ENCODE assay signal across 8 mouse cellular contexts in the genomic region with DNA sequence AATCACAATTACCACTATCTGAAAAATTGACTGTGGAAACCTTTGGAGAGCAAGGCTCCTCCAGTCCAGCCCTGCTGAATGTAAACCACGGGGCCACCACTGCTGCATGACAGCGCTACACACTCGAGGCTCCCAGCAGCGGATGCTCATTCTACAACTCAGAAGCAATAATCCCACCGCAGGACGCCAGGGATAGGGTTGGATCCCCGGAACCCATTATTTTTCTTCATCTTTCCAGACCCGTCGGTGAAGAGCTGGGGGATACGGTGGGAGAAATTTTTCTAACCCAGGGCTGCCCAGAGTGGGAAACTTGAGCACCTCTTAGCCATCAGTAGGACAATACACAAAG. TPM values are rescaled to one million over a fixed set of nuclear protein-coding genes. Genes with fewer than 3 reads are reported as not detected.
DNase-seq lines count a peak whose midpoint lies in the region; ATAC-seq and TF ChIP-seq lines count a peak whose summit lies in the region.

No protein-coding gene starts in this region.

- H3K4me1 ChIP-seq in heart, embryonic 13.5 days = peaks cover 18% of the 10 kb centered on the region

- peak overlapping the region; percentile 83 for H3K4me2 ChIP-seq in heart, embryonic 13.5 days

- peak; percentile 46 to 52 for DNase-seq in left cerebral cortex, adult 18-20 months (ENCODE audit: low spot score in 2 of 2)
- DNase-seq in left cerebral cortex, adult 11 months (ENCODE audit: low spot score) = no peak
- DNase-seq in cerebellum, adult 8-10 months = peak; percentile 41
- peak in 1 of 2 experiments; percentile 35 for DNase-seq in layer of hippocampus, adult 2 months (ENCODE audit: low spot score in 2 of 2)
- peak; percentile 44 to 54 for DNase-seq in lung, postnatal 4 days
- peak; percentile 59 for DNase-seq in testis, postnatal 10 days (ENCODE audit: low spot score)
- no peak for DNase-seq in frontal cortex, postnatal 10 days (ENCODE audit: low spot score in 2 of 2)

- H3K9me3 ChIP-seq in heart, embryonic 13.5 days = no peaks in the 10 kb centered on the region

- peak; percentile 49 for TF ChIP-seq CTCF in layer of hippocampus, adult 2 months (conservative IDR thresholded peaks at IDR 0.05)

- peak overlapping the region; percentile 92 for H3K9ac ChIP-seq in heart, embryonic 13.5 days

- no peaks in the 10 kb centered on the region; the same call in 1 of the 2 replicates for H3K27me3 ChIP-seq in heart, embryonic 13.5 days (replicated peaks)

- H3K27ac ChIP-seq in heart, embryonic 13.5 days (replicated peaks) = peak overlapping the region; percentile 95
- peak overlapping the region; percentile 92 for H3K27ac ChIP-seq in layer of hippocampus, adult 2 months

- ATAC-seq in heart, embryonic 13.5 days (ENCODE audit: extremely low read depth, insufficient number of reproducible peaks, low FRiP score, low TSS enrichment) = no peak

- peak overlapping the region; percentile 92 for H3K4me3 ChIP-seq in heart, embryonic 13.5 days
- H3K4me3 ChIP-seq in layer of hippocampus, adult 2 months = peak overlapping the region; percentile 94

- no peaks in the 10 kb centered on the region for H3K36me3 ChIP-seq in heart, embryonic 13.5 days

- WGBS in heart, embryonic 13.5 days = under 1% methylated on average over 10 of the region's 10 CpGs

RNA-seq across cellular contexts. Expression of a gene that starts 1.0 kb away (rescaled TPM):
- 10 to 100 TPM; 36.3 to 38.2 TPM for total RNA-seq in left cerebral cortex, adult 18-20 months (2021)
- 3.2 and 3.9 TPM in 2 replicates for polyA plus RNA-seq in heart, embryonic 13.5 days (2015; fragmentation: Nextera tagmentation; extraction: Ambion mirVana)
- 10 to 100 TPM; 22.6 to 23.0 TPM for total RNA-seq in layer of hippocampus, adult 2 months (2021)

Comparison
In these comparisons a context has a peak if more than half of its experiments do, and no peak if none do; other contexts are left out.
1. DNase-seq: peak in left cerebral cortex, adult 18-20 months (2 of 2), cerebellum, adult 8-10 months (single experiment), lung, postnatal 4 days (2 of 2) and testis, postnatal 10 days (single experiment); none in left cerebral cortex, adult 11 months (single experiment) and frontal cortex, postnatal 10 days (0 of 2).